Mouse (Mus musculus): Measurements from ENCODE around the gene Pnpla8.

GRCm38 (mm10) chr12:44330216-44330719, 109.1 kb downstream of the Pnpla8 start:
- TF ChIP-seq CTCF (IDR thresholded peaks at IDR 0.05; ENCODE audit: borderline replicate concordance, insufficient read depth, low read depth, low read length) (peak; percentile 14; the same call in 1 of the 2 replicates), POLR2A (IDR thresholded peaks at IDR 0.05; ENCODE audit: borderline replicate concordance, insufficient read depth, low read length) (no peak)
